Mouse (Mus musculus) intestine, embryonic 16.5 days (tissue): ENCODE measurements around the gene Meis2. TPM values are rescaled to one million over a fixed set of nuclear protein-coding genes. Genes with fewer than 3 reads are reported as not detected.

ENCODE experiments used
- ATAC-seq: fragments of 200-750 bp; cut with Nextera tagmentation; 2 replicates; pipeline ENCODE4 v1.8.0; 2017; ENCODE audit warnings: moderate TSS enrichment, moderate library complexity
- H3K27ac ChIP-seq: fragments of 300-500 bp; sonication (generic); 2 replicates; pipeline ENCODE4 v1.5.1; 2014; ENCODE audit warnings: mild to moderate bottlenecking, low read length
- H3K27me3 ChIP-seq: fragments of 300-500 bp; sonication (generic); replicated peaks from 2 replicates; pipeline ENCODE4 v1.6.1; 2014; ENCODE audit warnings: low read length, control low read depth, mixed read lengths; ENCODE audit not compliant: control insufficient read depth, insufficient read depth
- H3K36me3 ChIP-seq: fragments of 300-500 bp; sonication (generic); 2 replicates; pipeline ENCODE4 v1.6.1; 2014; ENCODE audit warnings: low read length, control low read depth; ENCODE audit not compliant: control insufficient read depth, insufficient read depth
- H3K4me1 ChIP-seq: fragments of 300-500 bp; sonication (generic); 2 replicates; pipeline ENCODE4 v1.6.1; 2014; ENCODE audit warnings: low read length, control low read depth, mixed read lengths; ENCODE audit not compliant: control insufficient read depth, insufficient read depth
- H3K4me2 ChIP-seq: fragments of 300-500 bp; sonication (generic); 2 replicates; pipeline ENCODE4 v1.6.1; 2014; ENCODE audit warnings: low read depth, low read length, control low read depth
- H3K4me3 ChIP-seq: fragments of 300-500 bp; sonication (generic); 2 replicates; pipeline ENCODE4 v1.5.1; 2014; ENCODE audit warnings: mild to moderate bottlenecking, low read length
- H3K9ac ChIP-seq: fragments of 300-500 bp; sonication (generic); 2 replicates; pipeline ENCODE4 v1.6.1; 2014; ENCODE audit warnings: low read depth, low read length
- H3K9me3 ChIP-seq: fragments of 300-500 bp; sonication (generic); 2 replicates; pipeline ENCODE4 v1.6.1; 2016; ENCODE audit warnings: low read length, control low read depth; ENCODE audit not compliant: control insufficient read depth
- WGBS: fragments of 180-500 bp; shearing (Covaris S2); extraction: QIAGEN DNeasy Blood & Tissue Kit; methylation state at CpG from one replicate; pipeline ENCODE4 v1.1.7; 2014; 5-methylcytosine and 5-hydroxymethylcytosine counted together
- polyA plus RNA-seq: library from polyadenylated mRNA; unstranded; fragments of >200 nt; fragmentation: Nextera tagmentation; extraction: Ambion mirVana; gene quantifications from 2 replicates; pipeline ENCODE4 v1.2.1, GENCODE M21; 2015

Gene Meis2
- polyA plus RNA-seq, 1 experiment from 2014 or later = 26.8 TPM

DNA sequence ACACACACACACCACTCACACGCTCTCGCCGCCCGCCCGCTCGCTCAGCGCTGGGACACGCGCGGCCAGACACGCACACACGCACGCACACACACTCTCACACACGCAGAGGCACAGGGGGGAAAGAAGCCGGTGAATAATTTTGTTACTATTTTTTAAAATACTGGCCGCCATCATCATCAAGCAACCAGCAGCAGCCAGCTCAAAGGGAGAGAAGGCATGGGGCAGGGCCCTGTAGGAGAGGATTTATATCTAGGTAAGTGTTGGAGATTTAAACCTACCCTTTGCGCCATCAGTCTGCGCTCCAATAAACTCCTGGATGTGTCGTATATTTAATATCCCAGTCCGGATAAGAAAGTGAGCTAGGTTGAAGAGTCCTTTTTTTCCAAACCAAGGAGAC, 1.1 kb downstream of the Meis2 start:
- WGBS = under 1% methylated on average over 19 of the region's 20 CpGs
- H3K36me3 ChIP-seq = no peaks in the 10 kb centered on the region
- no peaks in the 10 kb centered on the region for H3K9me3 ChIP-seq
- peak overlapping the region; percentile 69 for H3K4me3 ChIP-seq
- ATAC-seq = no peak
- peaks cover 10% of the 10 kb centered on the region; the same call in 1 of the 2 replicates for H3K27me3 ChIP-seq
- peak overlapping the region; percentile 93 for H3K27ac ChIP-seq
- peak overlapping the region; percentile 88 for H3K9ac ChIP-seq
- H3K4me1 ChIP-seq = no peaks in the 10 kb centered on the region
- peak overlapping the region; percentile 75 for H3K4me2 ChIP-seq

DNA sequence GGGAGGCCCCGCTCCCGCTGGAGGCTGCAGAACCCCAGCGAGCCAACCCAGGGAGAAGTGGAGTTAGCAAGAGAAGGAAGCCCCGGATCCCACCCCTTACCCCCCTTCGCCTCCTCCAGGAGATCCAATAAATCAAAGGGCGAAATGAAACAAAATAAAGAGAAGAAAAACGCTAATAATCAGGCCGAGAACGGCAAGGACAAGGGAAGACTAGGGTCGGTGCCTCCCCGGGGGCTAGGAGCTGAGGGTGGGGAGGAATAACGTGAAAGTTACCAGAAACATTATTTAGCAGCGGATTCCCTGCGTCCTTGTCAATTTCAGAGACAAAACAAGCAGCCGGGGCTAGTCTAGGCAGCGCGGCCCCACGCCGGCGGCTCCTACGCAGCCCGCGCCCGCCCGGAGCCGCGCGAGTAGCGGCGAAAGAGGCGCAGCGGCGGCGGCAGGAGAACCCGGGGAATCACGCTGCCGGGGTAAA, 1.8 kb downstream of the Meis2 start:
- Histone ChIP-seq H3K27me3 (peaks cover 9% of the 10 kb centered on the region; the same call in 1 of the 2 replicates), H3K4me3 (peak overlapping the region; percentile 69), H3K36me3 (no peaks in the 10 kb centered on the region), H3K27ac (peak overlapping the region; percentile 96), H3K9ac (peak overlapping the region; percentile 88), H3K4me1 (no peaks in the 10 kb centered on the region), H3K4me2 (peak overlapping the region; percentile 74), H3K9me3 (no peaks in the 10 kb centered on the region)
- WGBS = 0% methylated on average over 37 of the region's 37 CpGs
- no peak for ATAC-seq

GRCm38 (mm10) chr2:116062761-116063441, 2.7 kb downstream of the Meis2 start:
- Histone ChIP-seq H3K4me3 (peak overlapping the region; percentile 69), H3K36me3 (no peaks in the 10 kb centered on the region), H3K27ac (peak overlapping the region; percentile 96), H3K4me1 (no peaks in the 10 kb centered on the region), H3K9ac (peak overlapping the region; percentile 88), H3K27me3 (peaks cover 9% of the 10 kb centered on the region; the same call in 1 of the 2 replicates), H3K9me3 (no peaks in the 10 kb centered on the region), H3K4me2 (peak overlapping the region; percentile 74)
- under 1% methylated on average over 36 of the region's 36 CpGs for WGBS
- ATAC-seq = no peak

- peak overlapping the region; percentile 88 for H3K9ac ChIP-seq
- no peak for ATAC-seq
- under 1% methylated on average over 20 of the region's 20 CpGs for WGBS
- H3K4me1 ChIP-seq = no peaks in the 10 kb centered on the region
- peaks cover 9% of the 10 kb centered on the region; the same call in 1 of the 2 replicates for H3K27me3 ChIP-seq
- H3K4me3 ChIP-seq = peak overlapping the region; percentile 69
- H3K27ac ChIP-seq = peak overlapping the region; percentile 96
- peak overlapping the region; percentile 74 for H3K4me2 ChIP-seq
- no peaks in the 10 kb centered on the region for H3K36me3 ChIP-seq
- H3K9me3 ChIP-seq = no peaks in the 10 kb centered on the region
Measured at GRCm38 (mm10) chr2:116062251-116062651, 3.4 kb downstream of the Meis2 start.

- WGBS = 2% methylated on average over 30 of the region's 30 CpGs
- Histone ChIP-seq H3K27me3 (peaks cover 6% of the 10 kb centered on the region; the same call in 1 of the 2 replicates), H3K4me1 (0 out of 2 replicates have a peak, but pooled peaks cover 4% of the 10 kb centered on the region), H3K27ac (peak overlapping the region; percentile 96), H3K9me3 (no peaks in the 10 kb centered on the region), H3K36me3 (no peaks in the 10 kb centered on the region), H3K9ac (peak overlapping the region; percentile 88), H3K4me2 (peak overlapping the region; percentile 74), H3K4me3 (peak overlapping the region; percentile 69)
- ATAC-seq = no peak
Measured at GRCm38 (mm10) chr2:116061401-116062021, 4.1 kb downstream of the Meis2 start.

GRCm38 (mm10) chr2:116060701-116061400, 4.8 kb downstream of the Meis2 start:
- Histone ChIP-seq H3K27ac (peak overlapping the region; percentile 96), H3K4me1 (0 out of 2 replicates have a peak, but pooled peaks cover 4% of the 10 kb centered on the region), H3K27me3 (peaks cover 6% of the 10 kb centered on the region; the same call in 1 of the 2 replicates), H3K4me3 (peak overlapping the region; percentile 69), H3K4me2 (peak overlapping the region; percentile 74), H3K9ac (peak overlapping the region; percentile 88), H3K9me3 (no peaks in the 10 kb centered on the region), H3K36me3 (no peaks in the 10 kb centered on the region)
- no peak for ATAC-seq
- 7% methylated on average over 21 of the region's 21 CpGs for WGBS

DNA sequence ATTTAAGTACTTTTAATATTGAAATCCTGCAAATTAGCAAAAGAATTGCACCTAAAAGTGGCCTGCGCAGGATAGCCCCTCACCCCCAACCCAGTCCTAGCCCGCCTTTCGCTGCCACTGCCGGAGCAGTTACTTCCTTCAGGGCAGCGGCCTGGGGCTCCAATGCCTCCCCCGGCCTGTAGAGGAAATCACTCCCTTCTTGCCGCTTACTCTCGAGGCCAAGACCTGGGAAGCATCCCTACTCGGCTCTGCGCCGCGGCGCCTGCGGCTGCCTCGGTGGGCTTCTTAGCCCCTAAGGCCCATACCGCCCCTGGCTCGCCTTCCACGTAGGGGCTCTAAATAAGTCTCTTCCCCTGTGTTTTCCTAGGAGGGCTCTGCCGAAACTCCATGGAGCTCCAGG, 5.4 kb downstream of the Meis2 start:
- ATAC-seq = no peak
- Histone ChIP-seq H3K9ac (peak overlapping the region; percentile 88), H3K9me3 (no peaks in the 10 kb centered on the region), H3K4me2 (peak overlapping the region; percentile 74), H3K4me3 (peak overlapping the region; percentile 69), H3K27me3 (peaks cover 6% of the 10 kb centered on the region; the same call in 1 of the 2 replicates), H3K36me3 (no peaks in the 10 kb centered on the region), H3K4me1 (0 out of 2 replicates have a peak, but pooled peaks cover 4% of the 10 kb centered on the region), H3K27ac (peak overlapping the region; percentile 96)
- WGBS = 6% methylated on average over 19 of the region's 19 CpGs

DNA sequence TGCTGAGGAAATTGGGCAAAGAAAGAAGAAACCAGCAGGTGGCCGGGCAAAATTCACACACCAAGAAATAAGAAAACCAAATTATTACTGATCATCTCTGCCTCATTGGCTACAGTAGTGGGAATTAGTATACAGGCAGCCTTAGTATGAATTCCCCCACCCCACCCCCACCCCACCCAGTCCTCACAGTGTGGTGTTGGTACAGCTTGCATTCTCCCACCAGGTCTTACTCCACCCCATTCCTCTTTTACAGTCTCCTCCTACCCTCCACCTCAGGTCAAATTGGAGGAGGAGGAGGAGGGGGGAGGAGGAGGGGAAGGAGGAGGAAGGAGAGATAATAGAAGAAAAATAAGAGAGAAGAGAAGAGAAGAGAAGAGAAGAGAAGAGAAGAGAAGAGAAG, 6.0 kb downstream of the Meis2 start:
- Histone ChIP-seq H3K9ac (0 out of 2 replicates have a peak overlapping the region, but pooled peaks have one; percentile 29), H3K4me1 (0 out of 2 replicates have a peak, but pooled peaks cover 4% of the 10 kb centered on the region), H3K27ac (no peak overlapping the region), H3K27me3 (peaks cover 6% of the 10 kb centered on the region; the same call in 1 of the 2 replicates), H3K9me3 (no peaks in the 10 kb centered on the region), H3K4me2 (peak overlapping the region; percentile 74), H3K4me3 (peak overlapping the region; percentile 11; the same call in 1 of the 2 replicates), H3K36me3 (no peaks in the 10 kb centered on the region)
- 53% methylated on average over 1 of the region's 1 CpGs for WGBS
- ATAC-seq = 0 out of 2 replicates have a peak, but pooled peaks have one; percentile 28
